Mouse (Mus musculus): ENCODE measurements around the gene Gltpd2. TPM values are rescaled to one million over a fixed set of nuclear protein-coding genes. Genes with fewer than 3 reads are reported as not detected.

The Gltpd2 gene
- total RNA-seq, 2 experiments from 2014 or later: not detected

DNA sequence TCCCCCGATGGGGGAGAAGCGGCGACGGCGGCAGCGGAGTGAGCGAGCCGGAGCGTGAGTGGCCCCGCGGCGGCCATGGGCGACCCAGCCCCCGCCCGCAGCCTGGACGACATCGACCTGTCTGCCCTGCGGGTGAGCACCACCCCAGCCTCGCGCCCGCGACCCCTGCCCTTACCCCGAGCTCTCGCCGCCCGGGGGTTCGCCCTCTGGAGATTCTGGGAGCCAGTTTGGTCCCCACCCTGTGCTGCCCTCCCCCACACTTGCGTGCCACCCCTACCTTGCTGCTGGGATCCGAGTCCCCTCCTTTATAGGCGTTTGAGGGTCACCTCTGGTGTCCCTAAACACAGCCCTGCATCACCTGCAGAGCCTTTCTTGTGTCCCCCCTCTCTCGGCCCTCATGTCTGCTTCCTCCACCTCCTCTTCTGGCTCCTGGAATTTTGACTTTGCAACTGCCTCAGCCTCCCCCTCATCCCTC lies 44.0 kb downstream of the Gltpd2 start:
- DNase-seq (ENCODE audit: low spot score): no peak

GRCm38 (mm10) chr11:70563470-70564275 lies 44.7 kb downstream of the Gltpd2 start:
- DNase-seq (ENCODE audit: low spot score): no peak

GRCm38 (mm10) chr11:70564276-70564873 lies 45.4 kb downstream of the Gltpd2 start:
- DNase-seq (ENCODE audit: low spot score): no peak

DNA sequence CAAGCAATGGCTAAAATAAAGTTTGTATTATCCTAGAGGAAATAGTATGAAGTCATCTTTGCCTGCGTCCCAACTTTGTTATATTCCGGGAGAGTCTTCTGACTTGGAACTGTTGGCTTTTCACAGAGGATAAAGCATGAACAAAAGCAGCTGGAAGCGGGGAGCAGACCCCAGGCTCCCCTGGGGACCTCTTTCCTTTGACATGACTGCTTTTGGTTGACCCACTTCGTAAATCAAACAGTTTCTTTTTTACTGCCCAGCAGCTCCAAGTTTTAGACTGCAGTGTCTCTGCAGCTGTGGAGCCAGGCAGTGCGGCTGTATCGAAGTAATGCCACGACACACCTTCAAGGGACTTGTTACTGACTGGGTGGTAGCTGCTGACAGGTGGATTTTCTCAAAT lies 47.6 kb downstream of the Gltpd2 start:
- DNase-seq (ENCODE audit: low spot score): no peak

Other genes starting within 250 kb of the Gltpd2 start
- gene Alox12e, start 196.6 kb upstream of the Gltpd2 start, total RNA-seq (2021): not detected
- under 1 TPM; 0.12 to 0.34 TPM for gene Alox15, start 167.2 kb upstream of the Gltpd2 start, total RNA-seq (2021)
- 10 to 100 TPM; 17.9 to 19.2 TPM for gene Pelp1, start 109.2 kb upstream of the Gltpd2 start, total RNA-seq (2021)
- gene Arrb2, start 86.6 kb upstream of the Gltpd2 start, total RNA-seq (2021): 1 to 10 TPM; 7.6 to 9.0 TPM
- 1 to 10 TPM; 4.2 to 4.9 TPM for gene Med11, start 67.3 kb upstream of the Gltpd2 start, total RNA-seq (2021)
- under 1 TPM; 0.19 to 0.25 TPM for gene Zmynd15, start 59.8 kb upstream of the Gltpd2 start, total RNA-seq (2021)
- gene Cxcl16, start 59.2 kb upstream of the Gltpd2 start, total RNA-seq (2021): 1 to 10 TPM in 1 of 2 experiments, under 1 TPM in 1; 0.73 to 1.2 TPM
- gene Tm4sf5, start 14.0 kb upstream of the Gltpd2 start, total RNA-seq (2021): not detected
- not detected for gene Vmo1, start 4.6 kb upstream of the Gltpd2 start, total RNA-seq (2021)
- gene Psmb6, start 6.2 kb downstream of the Gltpd2 start, total RNA-seq (2021): 100 to 1,000 TPM; 226 to 241 TPM
- gene Gm40193, start 13.7 kb downstream of the Gltpd2 start, total RNA-seq (2021): not detected
- 10 to 100 TPM; 12.2 to 17.7 TPM for gene Pld2, start 20.9 kb downstream of the Gltpd2 start, total RNA-seq (2021)
- gene Mink1, start 43.7 kb downstream of the Gltpd2 start, total RNA-seq (2021): 10 to 100 TPM; 28.8 to 34.1 TPM
- not detected for gene 4930544D05Rik, start 96.7 kb downstream of the Gltpd2 start, total RNA-seq (2021)
- gene Chrne, start 100.0 kb downstream of the Gltpd2 start, total RNA-seq (2021): 10 to 100 TPM; 14.7 to 20.6 TPM
- gene Gp1ba, start 119.9 kb downstream of the Gltpd2 start, total RNA-seq (2021): under 1 TPM in 1 of 2 experiments, not detected in 1; 0.09 TPM
- gene Rnf167, start 128.0 kb downstream of the Gltpd2 start, total RNA-seq (2021): 10 to 100 TPM; 35.3 to 37.2 TPM
- 100 to 1,000 TPM; 292 to 304 TPM for gene Slc25a11, start 128.3 kb downstream of the Gltpd2 start, total RNA-seq (2021)
- gene Pfn1, start 135.4 kb downstream of the Gltpd2 start, total RNA-seq (2021): 100 to 1,000 TPM; 217 to 233 TPM
- 1,000 to 10,000 TPM; 5,616 to 7,081 TPM for gene Eno3, start 138.0 kb downstream of the Gltpd2 start, total RNA-seq (2021)
- gene Spag7, start 150.2 kb downstream of the Gltpd2 start, total RNA-seq (2021): 100 to 1,000 TPM in 1 of 2 experiments, 10 to 100 TPM in 1; 83.4 to 103 TPM
- gene Camta2, start 168.9 kb downstream of the Gltpd2 start, total RNA-seq (2021): 10 to 100 TPM; 40.6 TPM
- gene Inca1, start 181.0 kb downstream of the Gltpd2 start, total RNA-seq (2021): 1 to 10 TPM; 4.1 to 6.4 TPM
- 100 to 1,000 TPM; 587 to 632 TPM for gene Kif1c, start 181.4 kb downstream of the Gltpd2 start, total RNA-seq (2021)
- gene Zfp3, start 245.0 kb downstream of the Gltpd2 start, total RNA-seq (2021): 10 to 100 TPM; 12.0 to 13.0 TPM

All from gastrocnemius, adult 18-20 months (tissue).